Mouse (Mus musculus) liver, embryonic 11.5 days (tissue): ENCODE data around the gene Ntrk2. TPM values are rescaled to one million over a fixed set of nuclear protein-coding genes. Genes with fewer than 3 reads are reported as not detected.

Source experiments
- ATAC-seq: fragments of 200-750 bp; cut with Nextera tagmentation; replicated peaks from 2 replicates; pipeline ENCODE4 v1.8.0; 2017; ENCODE audit warnings: moderate number of reproducible peaks, mild to moderate bottlenecking, moderate TSS enrichment, moderate library complexity; ENCODE audit not compliant: low FRiP score
- DNase-seq: peaks from one replicate; pipeline ENCODE4 v3.0.0-alpha.2; 2017; ENCODE audit warnings: low spot score
- H3K27ac ChIP-seq: fragments of 300-500 bp; sonication (generic); 2 replicates; pipeline ENCODE4 v1.5.1; 2014; ENCODE audit warnings: mild to moderate bottlenecking, low read depth, low read length, control low read depth
- H3K27me3 ChIP-seq: fragments of 300-500 bp; sonication (generic); replicated peaks from 2 replicates; pipeline ENCODE4 v1.6.1; 2014; ENCODE audit warnings: low read length, mixed read lengths; ENCODE audit not compliant: control insufficient read depth, insufficient read depth
- H3K36me3 ChIP-seq: fragments of 300-500 bp; sonication (generic); 2 replicates; pipeline ENCODE4 v1.6.1; 2014; ENCODE audit warnings: mild to moderate bottlenecking, low read length, moderate library complexity, mixed read lengths; ENCODE audit not compliant: control insufficient read depth, insufficient read depth
- H3K4me1 ChIP-seq: fragments of 300-500 bp; sonication (generic); replicated peaks from 2 replicates; pipeline ENCODE4 v1.6.1; 2014; ENCODE audit warnings: low read length, mixed read lengths; ENCODE audit not compliant: control insufficient read depth, insufficient read depth
- H3K4me2 ChIP-seq: fragments of 300-500 bp; sonication (generic); 2 replicates; pipeline ENCODE4 v1.6.1; 2014; ENCODE audit warnings: mild to moderate bottlenecking, control low read depth, moderate library complexity
- H3K4me3 ChIP-seq: fragments of 300-500 bp; sonication (generic); 2 replicates; pipeline ENCODE4 v1.5.1; 2014; ENCODE audit warnings: low read depth, low read length, control low read depth
- H3K9ac ChIP-seq: fragments of 300-500 bp; sonication (generic); 2 replicates; pipeline ENCODE4 v1.6.1; 2014; ENCODE audit warnings: low read depth, low read length, control low read depth
- H3K9me3 ChIP-seq: fragments of 300-500 bp; sonication (generic); 2 replicates; pipeline ENCODE4 v1.6.1; 2016; ENCODE audit warnings: low read length, inconsistent platforms, mixed read lengths; ENCODE audit not compliant: control insufficient read depth
- WGBS: fragments of 180-500 bp; shearing (Covaris S2); extraction: QIAGEN DNeasy Blood & Tissue Kit; methylation state at CpG from one replicate; pipeline ENCODE4 v1.1.7; 2014; 5-methylcytosine and 5-hydroxymethylcytosine counted together
- polyA plus RNA-seq: library from polyadenylated mRNA; unstranded; fragments of >200 nt; fragmentation: Nextera tagmentation; extraction: Ambion mirVana; gene quantifications from 2 replicates; pipeline ENCODE4 v1.2.1, GENCODE M21; 2014

Ntrk2 gene
- polyA plus RNA-seq = 0.97 and 1.9 TPM in 2 replicates

DNA sequence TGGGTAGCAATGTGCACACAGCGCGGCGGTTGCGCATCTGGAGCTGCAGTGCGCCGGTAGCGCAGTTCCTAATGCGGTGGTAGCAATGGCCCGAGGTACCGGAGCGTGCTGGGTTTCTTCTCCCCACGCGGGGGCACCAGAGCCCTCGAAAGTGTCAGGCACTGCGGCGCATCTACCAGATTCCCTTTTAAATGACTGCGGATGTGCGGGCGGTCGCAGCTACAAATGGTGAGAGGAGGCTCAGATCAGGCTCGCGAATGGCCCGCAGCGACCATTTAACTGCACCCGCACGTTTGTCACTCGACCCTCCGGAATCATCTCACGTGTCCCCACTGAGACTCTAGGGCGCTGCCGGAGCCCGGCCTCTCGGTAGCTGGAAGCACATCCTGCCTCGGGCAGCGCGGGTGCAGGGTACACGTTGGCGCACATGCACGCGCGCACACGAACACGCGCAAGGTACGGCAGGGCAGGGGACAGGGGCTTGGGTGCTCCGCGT lies at the start of gene Ntrk2:
TSS of gene Ntrk2 (plus strand) at position 173 of the 496 bp plus-strand sequence.
- peaks cover 5% of the 10 kb centered on the region; the same call in 1 of the 2 replicates for H3K9me3 ChIP-seq
- ATAC-seq (no peak), DNase-seq (peak; percentile 68)
- no peaks in the 10 kb centered on the region; the same call in 1 of the 2 replicates for H3K4me1 ChIP-seq
- peak within 1 kb of the TSS; percentile 49 for H3K4me3 ChIP-seq
- H3K4me2 ChIP-seq = peak within 1 kb of the TSS; percentile 75
- no peak within 1 kb of the TSS for H3K27ac ChIP-seq
- WGBS = 1% methylated on average over 47 of the region's 47 CpGs
- no peak within 1 kb of the TSS for H3K9ac ChIP-seq
- H3K36me3 ChIP-seq = no peaks in the 10 kb centered on the region
- peaks cover 59% of the 10 kb centered on the region for H3K27me3 ChIP-seq

GRCm38 (mm10) chr13:58761003-58761630 lies 45.3 kb upstream of the Ntrk2 start:
- no peak overlapping the region for H3K4me3 ChIP-seq
- H3K9me3 ChIP-seq = no peaks in the 10 kb centered on the region
- no peak overlapping the region for H3K27ac ChIP-seq
- no peak overlapping the region for H3K9ac ChIP-seq
- H3K27me3 ChIP-seq = no peaks in the 10 kb centered on the region
- no peaks in the 10 kb centered on the region for H3K4me1 ChIP-seq
- ATAC-seq (no peak), DNase-seq (no peak)
- WGBS = 74% methylated on average over 5 of the region's 5 CpGs
- no peak overlapping the region for H3K4me2 ChIP-seq
- no peaks in the 10 kb centered on the region for H3K36me3 ChIP-seq

- H3K36me3 ChIP-seq = no peaks in the 10 kb centered on the region
- H3K27me3 ChIP-seq = no peaks in the 10 kb centered on the region
- DNase-seq (no peak), ATAC-seq (no peak)
- H3K9ac ChIP-seq = no peak overlapping the region
- H3K4me1 ChIP-seq = no peaks in the 10 kb centered on the region
- WGBS = 89% methylated on average over 6 of the region's 6 CpGs
- no peak overlapping the region for H3K27ac ChIP-seq
- no peak overlapping the region for H3K4me3 ChIP-seq
- no peaks in the 10 kb centered on the region for H3K9me3 ChIP-seq
- H3K4me2 ChIP-seq = no peak overlapping the region
Measured at GRCm38 (mm10) chr13:58768258-58768657, 38.1 kb upstream of the Ntrk2 start.

DNA sequence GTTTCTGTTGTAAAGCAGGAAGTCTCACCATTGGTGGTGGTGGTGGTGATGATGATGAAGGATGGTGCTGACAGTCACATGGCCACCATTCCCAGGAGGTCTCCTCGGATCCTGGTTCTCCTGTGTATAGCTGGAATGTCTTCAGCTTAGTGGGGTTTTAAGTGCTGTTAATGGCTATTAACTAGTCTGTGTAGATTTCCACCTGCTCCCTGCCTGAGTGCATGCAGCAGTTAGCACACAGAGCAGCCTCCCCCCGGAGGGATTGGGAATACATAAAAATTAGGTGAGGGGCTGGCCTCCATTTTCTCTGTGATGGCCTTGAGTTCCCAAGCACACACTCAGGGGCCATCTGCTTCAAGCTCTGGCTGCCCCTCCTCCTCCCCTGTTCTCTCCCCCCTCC lies 36.9 kb upstream of the Ntrk2 start:
- WGBS = 48% methylated on average over 2 of the region's 2 CpGs
- Histone ChIP-seq H3K27me3 (no peaks in the 10 kb centered on the region), H3K4me1 (no peaks in the 10 kb centered on the region), H3K36me3 (no peaks in the 10 kb centered on the region), H3K27ac (no peak overlapping the region), H3K9ac (no peak overlapping the region), H3K9me3 (no peaks in the 10 kb centered on the region), H3K4me3 (no peak overlapping the region), H3K4me2 (no peak overlapping the region)
- ATAC-seq = no peak
- no peak for DNase-seq

DNA sequence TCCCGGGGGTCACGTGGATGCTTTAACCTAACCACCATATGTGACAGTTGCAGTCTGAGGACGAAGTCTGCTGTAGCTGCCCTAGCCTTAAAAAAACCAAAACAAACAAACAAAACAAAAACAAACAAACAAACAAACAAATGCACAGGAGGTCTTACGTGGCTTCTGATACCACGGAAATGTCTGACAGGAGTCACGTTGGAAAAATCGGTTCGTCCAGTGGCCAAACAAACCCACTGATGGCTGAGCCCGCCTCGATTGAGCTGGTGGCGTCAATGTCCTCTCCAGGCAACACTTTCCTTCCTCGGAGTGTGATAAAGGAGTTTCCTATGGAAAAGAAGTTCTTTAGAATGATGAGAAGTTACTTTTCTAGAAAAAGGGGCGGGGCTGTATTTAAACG lies 27.1 kb upstream of the Ntrk2 start:
- Histone ChIP-seq H3K27ac (no peak overlapping the region), H3K4me2 (no peak overlapping the region), H3K9me3 (no peaks in the 10 kb centered on the region), H3K4me1 (no peaks in the 10 kb centered on the region), H3K36me3 (no peaks in the 10 kb centered on the region), H3K9ac (no peak overlapping the region), H3K4me3 (no peak overlapping the region), H3K27me3 (no peaks in the 10 kb centered on the region)
- ATAC-seq (no peak), DNase-seq (no peak)
- WGBS = 86% methylated on average over 14 of the region's 14 CpGs

- ATAC-seq (no peak), DNase-seq (no peak)
- Histone ChIP-seq H3K4me3 (no peak overlapping the region), H3K4me1 (no peaks in the 10 kb centered on the region), H3K4me2 (no peak overlapping the region), H3K9me3 (no peaks in the 10 kb centered on the region), H3K36me3 (no peaks in the 10 kb centered on the region), H3K27ac (no peak overlapping the region), H3K9ac (no peak overlapping the region), H3K27me3 (no peaks in the 10 kb centered on the region)
- 11% methylated on average over 3 of the region's 3 CpGs for WGBS
Measured at GRCm38 (mm10) chr13:58786476-58786875, 19.9 kb upstream of the Ntrk2 start.

DNA sequence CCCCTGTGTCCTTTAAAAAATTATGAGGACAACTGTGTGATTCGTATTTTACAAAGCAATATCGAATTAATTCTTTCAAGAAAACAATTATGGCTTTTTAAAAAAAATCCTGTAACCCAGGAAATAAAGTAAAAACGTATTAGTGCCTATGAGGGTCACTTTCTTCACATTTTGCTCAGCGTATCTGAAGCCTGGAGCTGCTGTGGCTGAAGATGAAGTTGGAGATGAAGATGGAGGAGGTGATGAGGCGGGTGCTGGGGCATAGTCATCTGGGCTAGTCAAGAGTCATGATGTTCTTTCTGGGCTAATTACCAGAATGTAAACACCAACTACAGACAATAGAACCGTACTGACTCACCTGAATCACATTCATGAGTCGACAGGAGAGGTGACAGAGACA lies 15.6 kb upstream of the Ntrk2 start:
- Histone ChIP-seq H3K4me1 (no peaks in the 10 kb centered on the region), H3K36me3 (no peaks in the 10 kb centered on the region), H3K4me2 (no peak overlapping the region), H3K27me3 (no peaks in the 10 kb centered on the region), H3K4me3 (no peak overlapping the region), H3K9ac (no peak overlapping the region), H3K9me3 (no peaks in the 10 kb centered on the region), H3K27ac (no peak overlapping the region)
- ATAC-seq = no peak
- DNase-seq = no peak
- 73% methylated on average over 7 of the region's 7 CpGs for WGBS

GRCm38 (mm10) chr13:58797386-58797785 lies 9.0 kb upstream of the Ntrk2 start:
- H3K9ac ChIP-seq = no peak overlapping the region
- H3K4me2 ChIP-seq = no peak overlapping the region
- no peak overlapping the region for H3K4me3 ChIP-seq
- no peaks in the 10 kb centered on the region for H3K4me1 ChIP-seq
- ATAC-seq (no peak), DNase-seq (no peak)
- H3K9me3 ChIP-seq = peaks cover 1% of the 10 kb centered on the region; the same call in 1 of the 2 replicates
- H3K27ac ChIP-seq = no peak overlapping the region
- no peaks in the 10 kb centered on the region for H3K27me3 ChIP-seq
- WGBS = 90% methylated on average over 7 of the region's 7 CpGs
- no peaks in the 10 kb centered on the region for H3K36me3 ChIP-seq

- H3K27ac ChIP-seq = no peak overlapping the region
- ATAC-seq (no peak), DNase-seq (no peak)
- no peaks in the 10 kb centered on the region for H3K36me3 ChIP-seq
- peaks cover 5% of the 10 kb centered on the region; the same call in 1 of the 2 replicates for H3K9me3 ChIP-seq
- no peak overlapping the region for H3K9ac ChIP-seq
- no peak overlapping the region for H3K4me2 ChIP-seq
- H3K4me3 ChIP-seq = no peak overlapping the region
- H3K27me3 ChIP-seq = peaks cover 14% of the 10 kb centered on the region
- WGBS = 69% methylated on average over 3 of the region's 3 CpGs
- no peaks in the 10 kb centered on the region for H3K4me1 ChIP-seq
Measured at GRCm38 (mm10) chr13:58801291-58801690, 5.1 kb upstream of the Ntrk2 start.
